Mouse (Mus musculus) kidney, adult 8-10 months (tissue): ENCODE measurements at regions not wholly inside any gene's neighbourhood (a gene's known extent, or its start where the extent isn't known, plus 50 kb on each side); places are given as distances from the start of the nearest gene placed in this dataset.
A peak's percentile ranks its signal among the peaks of the same experiment; 100 is the strongest.

Experiments used
- DNase-seq, 2 experiments: peaks; one replicate each; pipeline ENCODE4 v3.0.0; 2022

DNA sequence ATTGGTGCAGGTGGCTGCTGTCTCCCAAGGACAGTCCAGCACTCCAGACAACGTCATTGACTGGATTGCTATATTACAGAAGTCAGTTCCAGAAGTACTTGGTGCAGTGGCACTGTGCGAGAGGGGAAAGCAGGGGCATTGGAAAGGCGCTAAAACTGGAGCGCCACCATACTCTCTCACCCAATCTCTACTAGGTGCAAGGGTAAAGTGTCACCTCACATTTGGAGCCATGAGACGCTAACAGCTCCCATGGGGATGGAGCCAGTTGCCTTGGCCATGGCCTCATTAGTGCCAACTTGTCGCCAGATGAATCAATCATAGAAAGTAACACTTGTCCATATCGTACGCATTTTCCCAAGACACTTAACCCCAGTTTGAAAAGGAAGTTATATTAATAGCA is 1617.2 kb upstream of the Gulo start:
- no peak for DNase-seq

DNA sequence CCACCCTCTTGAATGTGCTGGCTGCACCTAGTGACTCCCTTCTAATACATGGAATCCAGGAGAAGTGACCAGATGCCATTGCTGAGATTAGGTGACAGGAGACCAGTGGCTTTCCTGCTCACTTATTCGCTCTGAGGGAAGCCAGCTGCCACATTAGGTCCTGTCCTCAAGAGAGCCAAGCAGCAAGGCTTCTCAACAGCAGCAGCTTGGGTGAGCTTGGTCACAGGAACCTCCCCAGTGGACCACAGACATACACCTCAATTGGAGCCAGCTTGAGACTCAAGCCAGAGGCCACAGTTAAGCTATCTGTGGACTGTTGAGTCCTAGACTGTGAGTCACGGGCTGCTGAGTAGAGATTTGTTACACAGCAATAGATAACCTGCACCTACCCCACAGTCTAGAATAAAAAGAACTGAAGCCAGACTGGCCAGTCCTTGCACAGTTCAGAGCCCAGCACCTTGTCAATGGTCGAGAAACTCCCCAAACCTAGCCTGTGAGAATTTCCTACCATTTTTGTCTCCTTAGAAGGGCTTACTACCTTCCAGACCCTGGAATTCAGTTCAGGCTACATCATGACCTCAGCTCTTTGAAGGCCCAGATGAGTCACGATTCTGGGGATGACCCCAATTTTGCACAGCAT is 1615.0 kb upstream of the Gulo start:
- DNase-seq, result no peak

DNA sequence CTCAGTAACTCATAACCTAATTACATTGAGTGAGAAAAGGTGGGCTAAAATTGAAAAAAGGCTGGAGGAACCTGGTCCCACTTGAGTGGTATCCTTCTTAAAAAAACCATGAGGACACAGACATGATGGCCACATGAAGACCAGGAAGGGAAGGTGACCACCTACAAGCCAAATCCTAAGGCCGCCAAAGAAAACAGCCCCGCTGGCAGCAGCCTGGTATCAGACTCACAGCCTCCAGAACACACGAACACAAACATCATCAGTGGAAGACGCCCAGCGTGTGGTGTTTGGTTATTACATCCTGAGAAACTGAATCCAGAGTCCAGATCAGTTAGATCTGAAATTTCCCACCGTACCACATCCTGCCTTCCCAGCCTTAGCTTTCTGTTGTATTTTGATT is 1613.9 kb upstream of the Gulo start:
- DNase-seq, result no peak

DNA sequence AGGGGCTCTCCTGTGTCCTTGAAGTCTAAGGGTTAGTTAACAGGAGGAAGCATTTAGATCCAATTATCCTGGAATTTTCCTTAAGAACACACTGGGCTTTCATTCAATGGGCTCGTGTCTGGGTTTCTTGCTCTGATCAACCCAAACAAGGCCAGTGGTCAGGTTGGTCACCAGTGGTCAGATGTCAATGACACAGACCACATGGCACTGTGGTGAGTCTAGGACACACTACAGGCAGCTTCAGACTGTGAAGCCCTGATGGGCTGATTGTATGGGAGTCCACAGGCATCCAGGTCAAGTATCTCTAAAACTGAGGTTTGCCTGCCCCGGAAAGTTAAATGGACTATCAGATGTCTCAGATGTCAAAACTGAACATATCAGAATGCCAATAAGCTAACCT is 1612.5 kb upstream of the Gulo start:
- DNase-seq, result no peak

DNA sequence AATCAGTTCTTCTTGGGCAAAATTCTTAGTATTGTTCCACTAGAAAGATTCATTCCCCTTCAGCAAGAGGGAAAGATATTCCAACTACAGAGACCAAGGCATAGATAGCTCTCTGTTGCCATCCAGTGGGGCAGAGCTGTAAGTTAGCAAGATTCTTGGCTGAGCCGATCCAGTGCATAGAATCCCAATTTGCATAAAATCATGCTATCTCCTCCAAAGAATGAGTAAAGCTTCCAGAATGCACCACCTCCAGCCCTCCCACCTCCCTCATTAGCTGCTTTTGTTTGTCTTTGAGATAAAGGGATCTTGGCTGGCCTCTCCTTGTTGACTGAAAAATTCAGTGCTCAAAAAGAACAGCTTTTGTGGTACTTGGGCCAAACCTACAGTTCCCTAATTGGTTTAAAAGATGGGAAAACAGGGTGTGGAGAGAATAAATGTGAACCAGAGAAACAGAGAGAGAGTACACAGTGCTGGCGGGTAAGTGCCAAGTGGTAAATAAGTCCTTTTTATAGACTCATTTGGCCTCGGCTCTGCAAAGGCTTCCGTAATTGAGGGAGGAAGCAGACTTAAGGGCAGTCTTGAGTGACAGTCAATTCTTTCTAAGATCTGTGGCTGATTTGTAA is 1612.0 kb upstream of the Gulo start:
- DNase-seq, result peak; percentile 7 to 31

DNA sequence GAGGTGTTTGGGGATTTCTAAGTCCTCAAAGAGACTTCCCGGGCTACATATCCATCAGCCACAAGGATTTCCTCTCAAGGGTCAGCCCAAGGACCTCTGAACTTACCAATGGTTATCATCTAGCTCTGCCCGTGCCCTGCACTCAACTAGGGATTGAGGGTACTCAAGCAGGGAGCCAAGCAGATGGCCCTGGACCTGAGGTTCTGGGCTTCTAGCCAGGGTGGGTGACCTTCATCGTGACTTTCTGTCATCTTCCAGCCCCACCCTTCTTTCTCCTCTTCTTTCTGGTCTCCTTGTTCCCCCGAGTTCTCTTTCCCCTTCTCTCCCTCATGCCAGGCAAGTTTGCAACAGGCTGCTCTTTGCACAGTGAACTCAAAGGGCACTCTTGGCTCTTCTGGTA is 1610.6 kb upstream of the Gulo start:
- DNase-seq, result no peak

DNA sequence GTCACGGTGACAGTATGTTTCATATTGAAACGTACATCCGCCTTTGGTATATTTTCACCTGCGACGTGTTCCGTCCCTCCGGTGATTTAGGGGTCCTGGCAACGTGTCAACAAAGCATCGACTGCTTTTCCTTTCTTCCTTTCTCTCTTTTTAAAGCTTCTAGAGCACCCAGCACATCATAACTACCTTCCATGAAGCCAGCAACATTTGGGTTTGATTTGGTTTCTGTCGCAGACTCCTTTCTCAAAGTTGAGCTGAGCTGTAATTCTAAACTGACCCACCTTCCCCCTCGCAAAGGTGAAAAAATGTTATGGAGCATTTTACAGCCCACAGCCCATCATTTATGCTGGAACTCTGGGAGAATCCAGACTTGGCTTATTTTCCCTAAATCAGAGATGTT is 1605.4 kb upstream of the Gulo start:
- DNase-seq, result no peak

DNA sequence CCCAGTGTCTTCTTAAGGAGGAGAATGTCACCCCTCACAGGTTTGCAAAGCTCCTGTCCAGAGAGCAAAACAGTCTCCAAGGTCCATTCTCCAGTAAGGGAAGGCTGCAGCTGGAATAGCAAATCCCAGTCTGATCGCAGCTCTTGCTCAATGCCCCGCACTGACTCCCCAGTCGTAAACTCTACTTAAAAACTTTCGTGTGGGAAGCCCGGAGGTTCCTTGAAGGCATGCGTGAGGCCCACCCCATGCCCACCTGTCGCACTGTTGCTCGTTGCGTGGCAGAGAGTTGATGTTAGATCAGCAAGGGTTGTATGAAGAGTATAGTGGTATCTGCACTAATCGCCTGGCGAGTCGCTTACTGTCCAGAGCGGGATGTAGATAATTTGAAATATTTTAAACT is 1604.7 kb upstream of the Gulo start:
- DNase-seq, result no peak

DNA sequence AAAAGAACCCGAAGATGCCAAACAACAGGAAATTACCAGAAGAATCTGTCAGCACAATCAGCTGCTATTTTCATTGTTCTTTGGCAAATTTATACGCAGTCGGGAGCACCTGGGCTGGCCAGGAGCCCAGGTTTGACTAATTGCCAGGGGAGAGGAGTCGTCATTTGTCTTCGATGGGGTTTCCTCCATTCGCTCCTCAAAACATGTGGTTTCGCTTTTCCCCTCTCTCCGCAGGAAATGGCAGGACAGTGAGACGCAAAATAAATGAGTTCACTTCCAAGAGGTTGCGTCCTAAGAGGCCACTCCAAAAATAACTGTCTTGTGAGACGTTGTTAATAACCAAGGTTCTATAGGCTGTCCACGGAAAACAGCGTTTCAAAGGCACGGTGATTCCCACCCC is 1604.2 kb upstream of the Gulo start:
- peak; percentile 28 to 29 for DNase-seq

DNA sequence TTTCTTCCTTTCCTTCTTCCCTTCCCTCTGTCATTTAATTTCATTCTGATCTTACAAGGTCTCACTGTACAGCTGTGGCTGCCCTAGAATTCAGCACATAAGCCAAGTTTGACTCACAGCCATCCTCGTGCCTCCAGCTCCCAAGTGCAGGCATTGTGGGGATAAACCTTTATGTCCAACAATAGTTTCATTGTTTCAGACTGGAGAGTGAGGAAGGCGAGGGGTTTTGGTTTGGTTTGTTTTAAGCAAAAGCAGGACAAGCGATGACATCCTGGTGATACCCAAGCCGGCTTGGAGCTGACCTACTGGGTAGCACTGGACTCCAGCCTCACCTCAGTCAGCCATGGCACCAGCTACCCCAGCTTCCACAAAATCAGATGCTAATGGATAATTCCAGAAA is 1603.5 kb upstream of the Gulo start:
- DNase-seq, result no peak

DNA sequence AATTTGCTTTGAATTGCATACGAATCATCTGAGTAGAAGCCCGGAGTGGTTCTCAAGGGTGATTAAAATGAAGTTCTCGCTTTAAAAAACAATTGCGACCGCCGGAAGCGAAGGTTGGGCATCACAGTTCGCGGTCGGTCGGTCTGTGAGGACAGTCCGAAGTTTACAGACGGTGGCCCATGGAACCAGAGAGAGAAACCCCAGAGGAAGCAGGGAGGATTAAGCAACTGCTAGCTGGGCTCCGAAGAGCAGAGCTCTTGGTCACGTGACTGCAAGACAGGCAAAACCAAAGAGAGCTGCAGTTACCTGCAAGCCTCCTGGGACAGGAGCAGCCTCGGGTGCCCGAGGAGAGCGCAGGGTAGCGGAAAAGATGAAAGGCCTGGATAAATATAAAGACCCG is 1599.3 kb upstream of the Gulo start:
- DNase-seq, result peak; percentile 5 to 10

DNA sequence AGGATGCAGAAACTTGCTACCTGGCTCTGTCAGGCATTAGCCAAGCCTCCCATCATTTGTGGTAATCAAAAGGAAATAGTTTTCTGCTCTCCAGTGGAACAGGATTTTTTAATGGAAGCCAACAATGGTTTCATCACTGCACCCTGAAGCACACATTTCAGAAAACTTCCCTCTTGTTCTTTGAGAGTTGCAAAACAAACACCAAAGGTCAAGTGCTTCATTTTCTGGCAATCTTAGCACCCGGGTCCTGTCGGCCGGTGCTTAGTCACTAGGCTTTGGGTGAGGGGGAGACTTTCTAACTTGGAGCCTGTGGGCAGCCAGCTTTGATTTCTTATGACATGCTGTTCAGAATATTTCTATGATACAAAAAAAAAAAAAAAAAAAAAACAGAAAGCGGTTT is 1594.0 kb upstream of the Gulo start:
- DNase-seq, result no peak

DNA sequence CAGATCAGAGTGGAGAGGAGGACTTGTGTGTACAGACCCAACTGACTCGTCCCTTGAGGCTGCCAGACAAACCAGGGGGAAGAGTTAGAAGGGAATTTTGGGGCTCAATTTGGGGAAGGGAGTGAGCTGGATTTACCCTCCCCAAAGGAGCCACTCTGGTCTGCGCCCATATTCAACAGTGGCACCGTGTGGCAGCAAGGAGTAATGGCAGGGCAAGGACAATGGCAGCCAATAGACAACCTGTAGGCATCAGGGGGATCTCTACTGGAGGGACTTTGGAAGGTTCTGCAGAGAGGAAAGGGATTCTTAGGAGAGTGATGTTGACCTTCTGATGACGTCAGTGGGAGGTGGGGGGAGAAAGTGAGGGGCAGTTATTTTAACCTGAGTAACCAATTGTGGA is 1590.7 kb upstream of the Gulo start:
- DNase-seq, result peak in 1 of 2 experiments; percentile 8

DNA sequence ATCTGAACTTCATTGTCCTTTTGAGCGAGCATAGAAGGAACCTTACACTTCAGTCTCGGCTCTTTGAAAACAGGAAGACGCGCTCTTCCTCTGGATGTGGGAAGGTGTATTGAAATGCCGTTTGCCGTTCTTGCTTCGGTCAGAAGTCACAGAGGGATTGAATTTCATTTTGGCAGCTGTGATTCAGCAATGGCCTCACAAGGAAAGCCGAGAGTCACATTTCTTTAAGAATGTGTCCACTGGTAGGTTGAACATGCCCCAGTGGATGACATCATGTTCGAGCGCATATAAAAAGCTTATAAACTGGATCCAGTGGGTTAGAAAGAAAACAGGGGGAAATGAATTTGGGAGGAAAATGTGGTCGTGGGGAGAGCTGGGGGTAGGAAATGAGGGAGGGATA is 1579.6 kb upstream of the Gulo start:
- DNase-seq, result no peak

DNA sequence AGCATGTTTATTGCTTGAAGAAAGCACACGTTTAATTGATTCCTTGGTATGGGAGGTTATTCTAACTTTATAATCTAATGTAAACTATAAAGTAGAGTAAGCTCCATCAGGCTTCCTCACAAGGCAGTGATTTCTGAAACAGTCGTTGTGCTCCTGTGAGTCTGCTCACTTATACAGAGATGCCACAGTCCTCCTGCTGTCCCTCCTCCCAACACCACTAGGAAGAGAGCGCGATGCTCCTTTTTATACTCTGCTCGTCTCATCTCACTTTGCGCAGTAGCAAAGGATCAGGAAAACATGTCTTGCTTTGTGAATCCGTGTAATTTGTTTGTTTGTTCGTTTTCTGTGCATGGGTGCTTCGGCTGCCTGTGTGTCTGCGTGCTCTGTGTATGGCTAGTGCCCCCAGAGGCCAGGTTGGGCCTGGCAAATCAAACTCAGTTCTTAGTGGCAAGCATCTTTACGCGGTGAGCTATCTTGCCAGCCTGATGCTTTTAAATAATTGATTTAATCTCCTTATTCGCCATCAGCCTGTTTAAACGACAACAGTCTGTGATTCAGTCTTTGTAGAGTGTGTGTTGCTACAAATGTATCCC is 1575.5 kb upstream of the Gulo start:
- no peak for DNase-seq

DNA sequence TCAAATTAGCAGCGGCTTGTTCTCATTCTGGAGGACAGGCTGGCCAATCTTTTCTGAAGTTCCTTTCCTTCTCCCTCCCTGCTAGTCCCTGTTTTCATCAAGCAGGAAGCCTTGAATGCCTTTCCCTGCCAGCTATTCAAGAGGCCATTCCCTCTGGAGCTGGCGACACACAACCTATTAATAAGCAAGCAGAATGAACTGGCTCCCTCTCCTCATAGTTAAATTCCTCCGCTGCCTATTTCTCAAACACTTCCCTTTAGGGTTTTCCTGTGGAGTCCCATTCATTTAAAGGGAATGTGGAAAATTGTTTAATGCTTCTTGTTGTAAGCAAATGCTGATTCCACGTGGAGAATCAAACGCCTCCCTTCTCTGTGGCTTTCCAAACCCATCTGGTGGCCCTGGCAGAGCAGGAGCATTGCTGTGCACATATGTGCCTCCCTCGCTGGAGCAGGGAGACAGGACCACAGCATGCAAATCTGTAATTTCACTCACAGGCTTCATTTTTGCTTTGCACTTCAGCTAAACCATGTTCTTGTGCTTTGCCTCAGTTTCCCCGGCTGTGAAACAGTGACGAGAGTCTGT is 1573.3 kb upstream of the Gulo start:
- no peak for DNase-seq

DNA sequence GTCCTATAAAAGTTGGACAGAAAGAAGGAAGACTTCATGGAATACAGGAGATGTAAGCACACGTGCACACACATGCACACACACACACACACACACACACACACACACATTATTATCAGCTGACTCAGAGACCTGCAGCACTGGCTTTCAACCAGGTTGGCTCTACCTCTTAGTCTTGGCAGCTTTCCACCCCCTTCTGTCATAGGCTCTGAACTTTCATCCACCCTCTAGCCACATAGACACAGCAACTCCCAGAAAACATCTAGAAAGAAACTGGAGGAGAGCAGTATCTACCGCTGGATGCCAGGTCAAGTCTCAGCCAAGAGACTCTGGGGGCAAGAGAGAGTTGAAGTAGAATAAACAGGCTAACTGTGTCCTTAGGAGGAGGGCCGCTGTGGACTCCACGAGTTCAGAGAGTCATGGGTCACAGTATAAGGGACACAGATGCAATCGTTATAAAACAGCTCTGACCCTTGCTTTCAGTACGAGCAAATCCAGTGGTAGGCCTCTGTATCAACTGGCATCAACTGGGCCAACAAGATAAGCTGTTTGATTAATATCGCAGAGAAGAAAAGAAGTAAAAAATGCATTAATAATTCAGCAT is 1565.4 kb upstream of the Gulo start:
- DNase-seq, result no peak

DNA sequence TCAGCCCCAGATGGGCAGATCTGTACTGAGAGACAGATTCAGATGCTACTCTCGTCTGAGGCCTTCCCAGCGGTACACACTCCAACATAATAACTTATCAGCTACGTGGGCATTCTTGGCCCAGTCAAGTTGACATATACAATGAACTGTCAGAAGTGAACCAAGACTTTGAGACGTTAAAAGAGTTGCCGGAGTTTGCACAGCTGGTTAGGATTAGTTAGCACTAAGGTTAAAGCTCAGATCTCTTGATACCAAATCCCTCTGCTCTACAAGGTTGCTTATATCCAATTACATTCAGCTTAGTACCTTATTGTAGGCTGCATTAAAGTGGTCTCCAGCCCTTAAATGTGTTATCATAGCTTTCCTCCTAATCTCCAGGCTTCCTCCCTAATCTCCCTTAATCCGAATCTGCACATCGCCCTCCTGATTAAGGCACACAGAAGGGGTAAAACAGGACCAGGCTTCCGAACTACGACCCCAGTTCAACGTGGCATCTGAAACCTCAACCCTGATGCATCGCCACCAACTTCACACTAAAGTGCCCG is 1564.5 kb upstream of the Gulo start:
- no peak for DNase-seq

DNA sequence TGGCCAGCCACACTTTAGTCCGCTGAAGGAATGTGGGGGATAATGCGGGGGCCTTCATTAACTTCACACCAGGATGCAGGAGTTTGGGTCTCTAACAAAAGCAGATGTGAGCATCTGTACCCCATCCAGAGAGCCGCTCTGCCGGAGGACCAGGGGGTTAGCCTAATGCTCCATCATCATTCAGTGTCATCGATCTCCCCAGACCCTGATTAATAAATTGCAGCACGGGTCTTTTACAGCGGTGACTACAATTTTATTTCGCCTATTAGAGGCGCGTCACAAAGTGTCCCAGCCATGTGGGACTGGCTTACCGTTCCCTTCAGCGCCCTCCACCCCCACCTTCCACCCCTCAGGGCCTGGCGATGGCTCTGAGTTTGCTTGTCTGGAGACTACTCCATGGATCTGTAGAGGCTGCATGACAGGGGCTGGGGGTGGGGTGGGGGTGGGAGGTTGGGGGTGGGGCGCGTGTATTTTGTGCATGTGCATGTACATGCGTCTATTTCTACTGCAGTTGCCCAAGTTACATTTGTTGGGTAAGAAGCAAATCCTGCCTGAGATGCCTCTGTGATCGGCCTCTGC is 1560.8 kb upstream of the Gulo start:
- DNase-seq, result no peak

DNA sequence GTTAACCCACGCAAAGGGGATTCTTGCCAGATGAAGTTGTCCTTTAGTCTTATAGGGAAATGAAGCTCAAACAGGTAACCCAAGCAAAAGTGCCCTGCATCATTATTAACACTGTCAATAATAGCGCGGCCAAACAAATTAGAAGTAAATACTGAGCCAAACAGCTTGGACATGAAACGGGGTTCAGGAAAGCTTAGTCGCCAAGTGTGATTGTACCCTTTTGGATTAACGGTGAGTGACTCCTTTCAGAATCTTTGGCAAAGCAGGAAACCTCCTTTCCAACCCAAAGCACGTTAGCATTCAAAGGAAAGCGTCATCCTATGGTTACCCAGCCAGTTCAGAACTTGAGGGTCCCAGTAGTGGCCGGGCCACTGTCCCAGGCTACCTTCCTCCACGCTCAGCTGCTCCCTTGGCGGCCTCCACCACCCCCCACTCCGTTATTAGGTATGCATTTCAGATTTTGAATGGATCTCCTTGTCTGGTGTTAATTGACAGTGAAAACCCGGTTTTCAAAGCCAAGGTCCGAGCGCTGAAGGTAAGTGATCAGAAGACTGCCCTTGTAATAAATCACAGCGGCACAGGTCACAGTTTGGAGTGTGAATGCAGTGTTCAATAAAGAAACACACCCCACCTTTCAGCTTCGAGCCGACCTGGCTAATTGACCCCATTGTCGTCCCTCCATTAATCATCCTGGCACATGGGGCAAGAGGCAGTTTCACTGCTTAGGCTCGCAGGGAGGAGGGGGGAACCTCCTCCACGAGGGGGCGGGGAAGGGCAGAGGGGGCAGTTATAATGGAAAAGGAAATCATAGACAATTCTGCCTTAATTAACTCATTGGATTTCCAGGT is 1560.1 kb upstream of the Gulo start:
- no peak for DNase-seq

DNA sequence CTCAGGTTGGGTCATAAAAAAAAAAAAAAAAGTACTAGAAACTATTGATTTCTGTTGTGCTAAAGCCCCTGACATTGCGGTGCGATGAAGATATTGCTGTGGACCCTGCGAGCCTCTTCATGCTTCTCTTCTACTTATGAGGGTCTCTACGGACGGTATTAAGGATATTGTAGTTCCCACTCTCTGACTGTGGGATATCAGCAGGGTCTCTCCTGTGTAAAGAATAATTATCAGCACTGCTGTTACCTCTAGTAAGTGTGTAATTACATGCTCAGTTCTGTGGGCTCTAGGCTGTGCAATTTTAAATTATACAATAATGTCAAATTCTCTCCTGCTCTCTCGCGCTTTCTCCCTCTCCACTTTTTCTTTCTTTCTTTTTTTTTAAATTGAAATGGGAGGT is 1545.9 kb upstream of the Gulo start:
- no peak for DNase-seq

DNA sequence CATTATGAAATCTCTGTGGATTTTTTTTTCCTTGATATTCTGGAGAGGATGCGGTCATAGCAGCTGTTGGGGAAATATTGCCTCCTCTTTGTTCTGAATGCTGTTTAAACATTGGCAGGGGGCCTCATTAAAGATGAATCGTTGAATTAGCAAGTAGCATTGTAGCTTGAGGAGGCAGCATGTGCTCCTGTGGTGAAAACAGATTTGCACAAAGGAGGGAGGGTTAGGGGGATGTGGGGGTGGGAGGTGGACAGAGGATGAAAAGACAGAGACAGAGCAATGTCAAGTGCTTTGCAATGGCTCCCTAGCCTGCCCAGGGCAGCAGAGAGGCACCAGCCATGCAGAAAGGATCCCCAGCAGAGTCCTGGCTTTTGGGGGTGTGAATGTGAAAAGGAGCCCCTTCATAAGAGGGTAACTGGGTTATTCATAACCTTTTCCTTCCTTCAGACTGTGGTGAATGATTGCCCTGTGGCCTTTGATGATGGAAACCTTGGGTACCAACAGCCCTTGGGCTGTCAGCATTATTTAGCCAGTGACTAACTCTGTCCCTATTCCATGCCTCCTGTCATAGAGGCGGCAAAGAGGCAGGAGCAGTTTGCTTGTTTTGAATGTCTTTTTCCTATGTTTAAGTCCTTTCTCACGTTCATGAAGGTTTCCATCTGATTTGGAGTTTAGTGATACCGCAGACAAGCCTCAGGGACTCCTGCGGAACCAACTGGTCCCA is 1541.6 kb upstream of the Gulo start:
- no peak for DNase-seq
